Mouse (Mus musculus): Measurements from ENCODE around the gene Slc7a7. TPM values are rescaled to one million over a fixed set of nuclear protein-coding genes. Genes with fewer than 3 reads are reported as not detected.

Slc7a7 gene
- polyA plus RNA-seq, 1 experiment from 2014 or later = 19.0 TPM

DNA sequence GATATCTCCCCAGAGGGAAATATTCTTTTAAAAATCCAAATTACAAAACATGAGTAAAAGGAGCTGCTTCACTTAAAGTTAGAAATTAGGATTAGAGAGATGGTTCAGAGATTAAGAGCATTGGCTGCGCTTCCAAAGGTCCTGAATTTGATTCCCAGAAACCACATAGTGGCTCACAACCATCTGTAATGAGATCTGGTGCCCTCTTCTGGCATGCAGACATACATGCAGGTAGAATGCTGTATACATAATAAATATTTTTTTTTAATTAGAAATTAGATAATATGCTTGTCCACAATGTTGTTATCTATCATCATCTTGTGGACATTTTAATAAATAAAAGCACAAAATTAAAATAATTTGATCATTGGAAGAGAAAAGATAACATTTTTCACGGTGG lies 89.0 kb downstream of the Slc7a7 start:
- Histone ChIP-seq H3K4me1 (ENCODE audit: control insufficient read depth, insufficient read depth, low read length) (no peaks in the 10 kb centered on the region), H3K36me3 (ENCODE audit: control insufficient read depth, insufficient read depth, low read length) (no peaks in the 10 kb centered on the region), H3K9me3 (replicated peaks; ENCODE audit: control insufficient read depth, low read length) (no peaks in the 10 kb centered on the region), H3K4me3 (replicated peaks; ENCODE audit: low read length) (no peak overlapping the region), H3K27me3 (ENCODE audit: control insufficient read depth, insufficient read depth, low read length) (no peaks in the 10 kb centered on the region), H3K27ac (ENCODE audit: low read length) (no peak overlapping the region), H3K4me2 (ENCODE audit: low read depth, low read length) (no peak overlapping the region), H3K9ac (ENCODE audit: low read length) (no peak overlapping the region)
- no peak for ATAC-seq (ENCODE audit: insufficient read depth, low FRiP score)
- 83% methylated on average over 2 of the region's 2 CpGs for WGBS

DNA sequence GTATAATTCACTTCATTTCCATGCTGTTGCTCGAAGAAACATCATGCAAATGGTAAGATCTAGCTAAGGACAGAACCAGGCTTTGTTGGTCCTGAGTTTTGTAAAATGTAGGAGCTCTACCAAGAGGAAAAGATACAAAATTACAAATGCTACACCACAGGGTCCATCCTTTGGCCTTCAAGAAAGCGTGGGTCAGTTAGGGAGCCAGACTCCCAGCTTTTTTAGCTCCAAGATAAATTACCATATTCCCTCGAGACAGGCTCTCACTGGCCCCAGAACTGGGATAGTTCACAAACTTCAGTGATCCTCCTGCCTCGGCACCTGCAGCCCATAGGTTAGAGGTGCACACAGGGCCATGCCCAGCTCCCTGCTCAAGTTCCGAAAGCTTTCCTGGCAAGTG lies 93.1 kb downstream of the Slc7a7 start:
- Histone ChIP-seq H3K9me3 (replicated peaks; ENCODE audit: control insufficient read depth, low read length) (no peaks in the 10 kb centered on the region), H3K36me3 (ENCODE audit: control insufficient read depth, insufficient read depth, low read length) (no peaks in the 10 kb centered on the region), H3K9ac (ENCODE audit: low read length) (no peak overlapping the region), H3K4me1 (ENCODE audit: control insufficient read depth, insufficient read depth, low read length) (no peaks in the 10 kb centered on the region), H3K4me2 (ENCODE audit: low read depth, low read length) (no peak overlapping the region), H3K4me3 (replicated peaks; ENCODE audit: low read length) (no peak overlapping the region), H3K27ac (ENCODE audit: low read length) (no peak overlapping the region), H3K27me3 (ENCODE audit: control insufficient read depth, insufficient read depth, low read length) (no peaks in the 10 kb centered on the region)
- 62% methylated on average over 5 of the region's 5 CpGs for WGBS
- ATAC-seq (ENCODE audit: insufficient read depth, low FRiP score) = no peak

DNA sequence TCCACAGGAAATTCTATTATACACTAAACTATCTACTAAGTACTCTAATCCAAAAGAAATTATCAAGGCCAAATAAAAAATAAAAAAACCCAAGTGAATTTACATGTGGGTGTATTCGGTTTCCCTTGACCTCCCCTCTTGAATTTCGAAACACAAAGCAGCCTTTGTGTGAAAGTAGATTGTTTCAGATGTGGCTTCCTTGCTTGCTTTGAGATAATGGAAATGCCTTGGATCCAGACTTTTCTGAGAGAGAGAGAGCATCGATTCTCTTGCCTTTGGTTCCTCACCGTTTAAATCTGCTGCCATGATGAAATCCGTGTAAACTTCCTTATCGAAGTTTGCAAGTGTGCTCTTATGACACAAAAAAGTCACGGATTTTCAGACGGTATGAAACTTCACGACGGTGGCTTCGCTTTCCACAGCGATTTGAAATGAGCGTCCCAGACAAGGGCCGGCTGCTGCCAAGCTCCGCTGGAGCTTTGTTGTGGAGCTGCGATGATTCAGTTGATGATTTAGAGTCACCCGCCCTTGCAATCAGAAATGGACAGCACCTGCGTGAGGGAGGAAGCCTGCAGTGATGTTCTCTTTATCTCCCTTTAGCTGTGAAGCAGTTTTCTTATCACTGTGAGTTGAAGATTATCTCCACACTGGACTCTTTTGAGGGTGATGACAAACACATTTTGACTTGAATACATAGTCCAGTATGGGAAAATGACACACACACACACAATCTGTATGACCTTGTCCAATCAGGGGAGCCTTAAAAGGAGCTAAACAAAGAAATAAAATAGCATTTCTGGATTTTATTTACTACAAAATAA lies 95.8 kb downstream of the Slc7a7 start:
- Histone ChIP-seq H3K27ac (ENCODE audit: low read length) (no peak overlapping the region), H3K9ac (ENCODE audit: low read length) (no peak overlapping the region), H3K9me3 (replicated peaks; ENCODE audit: control insufficient read depth, low read length) (no peaks in the 10 kb centered on the region), H3K4me1 (ENCODE audit: control insufficient read depth, insufficient read depth, low read length) (no peaks in the 10 kb centered on the region), H3K36me3 (ENCODE audit: control insufficient read depth, insufficient read depth, low read length) (no peaks in the 10 kb centered on the region), H3K4me2 (ENCODE audit: low read depth, low read length) (no peak overlapping the region), H3K27me3 (ENCODE audit: control insufficient read depth, insufficient read depth, low read length) (no peaks in the 10 kb centered on the region), H3K4me3 (replicated peaks; ENCODE audit: low read length) (no peak overlapping the region)
- ATAC-seq (ENCODE audit: insufficient read depth, low FRiP score) = no peak
- 66% methylated on average over 18 of the region's 18 CpGs for WGBS

Other genes starting within 250 kb of the Slc7a7 start
- 391 and 448 TPM in 2 replicates for gene Dad1, start 163.7 kb downstream of the Slc7a7 start, polyA plus RNA-seq (2015; fragmentation: Nextera tagmentation; extraction: Ambion mirVana)
- 51.7 and 57.0 TPM in 2 replicates for gene Abhd4, start 163.6 kb downstream of the Slc7a7 start, polyA plus RNA-seq (2015; fragmentation: Nextera tagmentation; extraction: Ambion mirVana)
- gene Olfr49, start 132.8 kb downstream of the Slc7a7 start, polyA plus RNA-seq (2015; fragmentation: Nextera tagmentation; extraction: Ambion mirVana) = not detected in 2 replicates
- gene Oxa1l, start 56.9 kb downstream of the Slc7a7 start, polyA plus RNA-seq (2015; fragmentation: Nextera tagmentation; extraction: Ambion mirVana) = 33.7 and 35.6 TPM in 2 replicates
- gene Mrpl52, start 9.1 kb upstream of the Slc7a7 start, polyA plus RNA-seq (2015; fragmentation: Nextera tagmentation; extraction: Ambion mirVana) = 206 and 264 TPM in 2 replicates
- 120 and 126 TPM in 2 replicates for gene Mmp14, start 13.8 kb upstream of the Slc7a7 start, polyA plus RNA-seq (2015; fragmentation: Nextera tagmentation; extraction: Ambion mirVana)
- 39.6 and 40.3 TPM in 2 replicates for gene Lrp10, start 46.4 kb upstream of the Slc7a7 start, polyA plus RNA-seq (2015; fragmentation: Nextera tagmentation; extraction: Ambion mirVana)
- 1.5 TPM in 2 replicates for gene Rem2, start 58.3 kb upstream of the Slc7a7 start, polyA plus RNA-seq (2015; fragmentation: Nextera tagmentation; extraction: Ambion mirVana)
- gene Prmt5, start 99.7 kb upstream of the Slc7a7 start, polyA plus RNA-seq (2015; fragmentation: Nextera tagmentation; extraction: Ambion mirVana) = 66.5 and 71.1 TPM in 2 replicates
- 39.0 and 44.4 TPM in 2 replicates for gene Haus4, start 136.8 kb upstream of the Slc7a7 start, polyA plus RNA-seq (2015; fragmentation: Nextera tagmentation; extraction: Ambion mirVana)
- gene Ajuba, start 159.8 kb upstream of the Slc7a7 start, polyA plus RNA-seq (2015; fragmentation: Nextera tagmentation; extraction: Ambion mirVana) = 19.5 and 20.6 TPM in 2 replicates
- 8.2 and 9.0 TPM in 2 replicates for gene 4931414P19Rik, start 188.2 kb upstream of the Slc7a7 start, polyA plus RNA-seq (2015; fragmentation: Nextera tagmentation; extraction: Ambion mirVana)
- 346 and 368 TPM in 2 replicates for gene Psmb5, start 200.2 kb upstream of the Slc7a7 start, polyA plus RNA-seq (2015; fragmentation: Nextera tagmentation; extraction: Ambion mirVana)
- not detected in 2 replicates for gene Psmb11, start 203.7 kb upstream of the Slc7a7 start, polyA plus RNA-seq (2015; fragmentation: Nextera tagmentation; extraction: Ambion mirVana)
- not detected in 2 replicates for gene Gm17606, start 223.2 kb upstream of the Slc7a7 start, polyA plus RNA-seq (2015; fragmentation: Nextera tagmentation; extraction: Ambion mirVana)
- gene Cdh24, start 223.6 kb upstream of the Slc7a7 start, polyA plus RNA-seq (2015; fragmentation: Nextera tagmentation; extraction: Ambion mirVana) = 1.6 and 2.2 TPM in 2 replicates

Data from stomach, embryonic 16.5 days (tissue).